Mouse (Mus musculus): ENCODE measurements around the gene Sprr4. TPM values are rescaled to one million over a fixed set of nuclear protein-coding genes. Genes with fewer than 3 reads are reported as not detected.

Sprr4 gene
- polyA plus RNA-seq, 2 experiments = not detected

DNA sequence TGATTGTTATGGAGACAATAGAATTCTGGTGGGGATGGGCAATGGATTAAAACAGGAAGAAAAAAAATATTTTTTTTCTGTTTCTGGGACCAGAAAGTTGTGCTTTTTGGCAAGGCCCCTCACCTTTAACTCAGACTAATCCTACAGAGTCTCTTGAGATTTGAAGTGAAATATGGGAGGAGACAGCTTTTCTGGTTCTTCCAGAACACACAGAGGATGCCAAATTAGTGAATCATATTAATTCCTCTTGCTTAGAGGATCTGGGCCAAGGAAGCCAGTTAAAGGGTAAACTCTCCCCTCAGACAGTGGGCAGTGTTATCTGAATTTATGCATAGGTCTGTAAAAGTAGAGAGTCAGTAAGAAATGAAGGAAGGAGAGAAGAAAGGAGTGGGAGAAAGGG, 32.9 kb downstream of the Sprr4 start:
- no peaks in the 10 kb centered on the region for H3K36me3 ChIP-seq (replicated peaks; ENCODE audit: control insufficient read depth, insufficient read depth, low read depth)
- H3K27ac ChIP-seq = no peak overlapping the region
- H3K4me3 ChIP-seq (ENCODE audit: insufficient read depth in 1 of 2, low read depth in 2 of 2, low read length in 2 of 2) = no peak overlapping the region
- ATAC-seq (ENCODE audit: insufficient read depth) (no peak), DNase-seq (ENCODE audit: low read depth in 3 of 3, low spot score in 3 of 3) (no peak)
- H3K9me3 ChIP-seq (ENCODE audit: control insufficient read depth, low read length) = no peaks in the 10 kb centered on the region
- H3K4me2 ChIP-seq (ENCODE audit: low read depth) = no peak overlapping the region
- no peaks in the 10 kb centered on the region for H3K4me1 ChIP-seq (replicated peaks; ENCODE audit: control insufficient read depth in 2 of 2, insufficient read depth in 2 of 2, low read length in 1 of 2)
- H3K9ac ChIP-seq (replicated peaks) = no peak overlapping the region
- no peak for TF ChIP-seq CTCF (IDR thresholded peaks at IDR 0.05; ENCODE audit: low read depth)
- TF ChIP-seq EP300 (IDR thresholded peaks at IDR 0.05; ENCODE audit: low read depth) = no peak
- H3K27me3 ChIP-seq (ENCODE audit: control insufficient read depth, insufficient read depth, low read length) = no peaks in the 10 kb centered on the region

DNA sequence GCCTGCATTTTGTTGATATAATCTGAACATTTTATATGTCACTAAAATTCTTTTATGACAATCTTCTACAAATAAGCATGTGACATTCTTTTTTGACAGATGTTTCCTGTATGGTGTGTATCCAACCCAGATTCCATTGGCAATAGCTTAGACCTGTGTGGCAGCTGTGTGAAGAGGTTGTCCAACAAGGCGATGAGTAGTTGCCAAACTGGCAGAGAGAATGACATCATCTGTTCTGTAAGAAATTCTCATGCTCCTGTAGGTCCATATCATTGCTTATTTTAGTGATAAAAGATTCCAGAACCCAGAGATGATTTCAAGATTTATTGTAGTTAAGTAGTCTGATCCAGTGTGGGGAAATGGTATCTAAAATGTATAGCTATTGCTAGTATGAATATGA, 33.7 kb downstream of the Sprr4 start:
- no peak for ATAC-seq (ENCODE audit: insufficient read depth)
- Histone ChIP-seq H3K27me3 (ENCODE audit: control insufficient read depth, insufficient read depth, low read length) (no peaks in the 10 kb centered on the region), H3K27ac (no peak overlapping the region), H3K4me3 (ENCODE audit: insufficient read depth in 1 of 2, low read depth in 2 of 2, low read length in 2 of 2) (no peak overlapping the region), H3K9ac (replicated peaks) (no peak overlapping the region), H3K4me1 (replicated peaks; ENCODE audit: control insufficient read depth in 2 of 2, insufficient read depth in 2 of 2, low read length in 1 of 2) (no peaks in the 10 kb centered on the region), H3K9me3 (ENCODE audit: control insufficient read depth, low read length) (no peaks in the 10 kb centered on the region), H3K4me2 (ENCODE audit: low read depth) (no peak overlapping the region), H3K36me3 (replicated peaks; ENCODE audit: control insufficient read depth, insufficient read depth, low read depth) (no peaks in the 10 kb centered on the region)
- WGBS (ENCODE audit: insufficient replicate concordance) = 54% methylated on average over 1 of the region's 1 CpGs
- TF ChIP-seq CTCF (IDR thresholded peaks at IDR 0.05; ENCODE audit: low read depth) (no peak), EP300 (IDR thresholded peaks at IDR 0.05; ENCODE audit: low read depth) (no peak)
- no peak for DNase-seq (ENCODE audit: low read depth in 3 of 3, low spot score in 3 of 3)

DNA sequence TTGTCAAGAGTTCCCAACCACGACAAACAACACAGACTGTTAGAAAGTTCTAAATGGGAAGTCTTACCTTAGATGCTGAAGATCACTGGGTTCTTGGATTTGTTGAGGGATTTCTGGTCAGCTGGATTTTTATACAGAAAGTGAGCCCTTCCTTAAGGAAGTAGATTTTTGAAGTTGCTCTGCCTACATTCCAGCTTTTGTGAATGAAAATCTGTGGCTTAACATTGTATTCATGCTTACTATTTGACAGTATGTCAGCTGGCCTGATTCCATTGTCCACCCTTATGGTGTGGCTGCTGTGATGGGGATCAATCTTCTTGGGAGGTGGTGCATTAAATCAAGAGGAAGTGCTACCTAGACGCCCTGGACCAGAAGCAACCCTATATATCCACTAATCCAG, 41.7 kb downstream of the Sprr4 start, which contains the start of gene Sprr3:
Sprr3 (minus strand) TSS at position 101 of the 400 bp plus-strand sequence.
- Histone ChIP-seq H3K36me3 (replicated peaks; ENCODE audit: control insufficient read depth, insufficient read depth, low read depth) (no peaks in the 10 kb centered on the region), H3K9me3 (ENCODE audit: control insufficient read depth, low read length) (no peaks in the 10 kb centered on the region), H3K9ac (replicated peaks) (no peak within 1 kb of the TSS), H3K27ac (no peak within 1 kb of the TSS), H3K27me3 (ENCODE audit: control insufficient read depth, insufficient read depth, low read length) (no peaks in the 10 kb centered on the region), H3K4me1 (replicated peaks; ENCODE audit: control insufficient read depth in 2 of 2, insufficient read depth in 2 of 2, low read length in 1 of 2) (no peaks in the 10 kb centered on the region), H3K4me3 (ENCODE audit: insufficient read depth in 1 of 2, low read depth in 2 of 2, low read length in 2 of 2) (no peak within 1 kb of the TSS), H3K4me2 (ENCODE audit: low read depth) (no peak within 1 kb of the TSS)
- no peak for DNase-seq (ENCODE audit: low read depth in 3 of 3, low spot score in 3 of 3)
- no peak for ATAC-seq (ENCODE audit: insufficient read depth)
- TF ChIP-seq EP300 (IDR thresholded peaks at IDR 0.05; ENCODE audit: low read depth) (no peak), CTCF (IDR thresholded peaks at IDR 0.05; ENCODE audit: low read depth) (no peak)
- 35% methylated on average over 2 of the region's 2 CpGs for WGBS (ENCODE audit: insufficient replicate concordance)

DNA sequence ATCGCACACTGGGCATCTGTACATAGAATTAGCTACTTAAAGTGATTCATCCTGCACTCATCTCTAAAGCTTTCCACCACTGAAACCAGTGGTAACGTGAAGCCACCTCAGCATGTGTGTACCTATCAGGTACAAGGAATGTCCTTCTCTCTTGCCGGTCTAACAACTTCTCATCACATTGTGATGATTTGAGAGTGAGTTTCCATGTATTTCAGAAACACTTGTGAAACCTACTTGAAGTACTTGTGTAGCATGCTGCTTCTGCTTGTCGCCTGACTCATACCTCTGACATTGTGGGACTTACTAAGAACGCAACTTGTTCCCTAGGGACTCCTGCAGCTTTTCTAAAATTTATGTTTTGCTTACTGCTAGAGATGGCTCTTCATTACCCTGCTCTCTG, 45.1 kb downstream of the Sprr4 start:
- TF ChIP-seq EP300 (IDR thresholded peaks at IDR 0.05; ENCODE audit: low read depth) = no peak
- TF ChIP-seq CTCF (IDR thresholded peaks at IDR 0.05; ENCODE audit: low read depth) = no peak
- Histone ChIP-seq H3K4me2 (ENCODE audit: low read depth) (no peak overlapping the region), H3K36me3 (replicated peaks; ENCODE audit: control insufficient read depth, insufficient read depth, low read depth) (no peaks in the 10 kb centered on the region), H3K9me3 (ENCODE audit: control insufficient read depth, low read length) (no peaks in the 10 kb centered on the region), H3K27ac (no peak overlapping the region), H3K4me3 (ENCODE audit: insufficient read depth in 1 of 2, low read depth in 2 of 2, low read length in 2 of 2) (no peak overlapping the region), H3K4me1 (replicated peaks; ENCODE audit: control insufficient read depth in 2 of 2, insufficient read depth in 2 of 2, low read length in 1 of 2) (no peaks in the 10 kb centered on the region), H3K27me3 (ENCODE audit: control insufficient read depth, insufficient read depth, low read length) (no peaks in the 10 kb centered on the region), H3K9ac (replicated peaks) (no peak overlapping the region)
- 59% methylated on average over 5 of the region's 5 CpGs for WGBS (ENCODE audit: insufficient replicate concordance)
- no peak for ATAC-seq (ENCODE audit: insufficient read depth)
- DNase-seq (ENCODE audit: low read depth in 3 of 3, low spot score in 3 of 3) = no peak

Other genes with a start within 250 kb of the Sprr4 start
- not detected in 2 replicates for gene Sprr2a3, start 215.1 kb downstream of the Sprr4 start, polyA plus RNA-seq (2012; rRNA removed)
- gene Sprr2a3, start 215.1 kb downstream of the Sprr4 start, polyA plus RNA-seq (2014; fragmentation: Nextera tagmentation; extraction: Ambion mirVana) = not detected in 2 replicates
- not detected in 2 replicates for gene Sprr2b, start 183.9 kb downstream of the Sprr4 start, polyA plus RNA-seq (2012; rRNA removed)
- not detected in 2 replicates for gene Sprr2b, start 183.9 kb downstream of the Sprr4 start, polyA plus RNA-seq (2014; fragmentation: Nextera tagmentation; extraction: Ambion mirVana)
- not detected in 2 replicates for gene Sprr2d, start 161.4 kb downstream of the Sprr4 start, polyA plus RNA-seq (2012; rRNA removed)
- not detected in 2 replicates for gene Sprr2d, start 161.4 kb downstream of the Sprr4 start, polyA plus RNA-seq (2014; fragmentation: Nextera tagmentation; extraction: Ambion mirVana)
- not detected in 2 replicates for gene Sprr2e, start 148.3 kb downstream of the Sprr4 start, polyA plus RNA-seq (2012; rRNA removed)
- not detected in 2 replicates for gene Sprr2e, start 148.3 kb downstream of the Sprr4 start, polyA plus RNA-seq (2014; fragmentation: Nextera tagmentation; extraction: Ambion mirVana)
- gene Sprr2f, start 135.3 kb downstream of the Sprr4 start, polyA plus RNA-seq (2012; rRNA removed) = not detected in 2 replicates
- not detected in 2 replicates for gene Sprr2f, start 135.3 kb downstream of the Sprr4 start, polyA plus RNA-seq (2014; fragmentation: Nextera tagmentation; extraction: Ambion mirVana)
- gene Sprr2h, start 114.8 kb downstream of the Sprr4 start, polyA plus RNA-seq (2012; rRNA removed) = not detected in 2 replicates
- gene Sprr2h, start 114.8 kb downstream of the Sprr4 start, polyA plus RNA-seq (2014; fragmentation: Nextera tagmentation; extraction: Ambion mirVana) = not detected in 2 replicates
- not detected in 2 replicates for gene Sprr2i, start 92.5 kb downstream of the Sprr4 start, polyA plus RNA-seq (2012; rRNA removed)
- not detected in 2 replicates for gene Sprr2i, start 92.5 kb downstream of the Sprr4 start, polyA plus RNA-seq (2014; fragmentation: Nextera tagmentation; extraction: Ambion mirVana)
- gene Sprr2j-ps, start 82.4 kb downstream of the Sprr4 start, polyA plus RNA-seq (2012; rRNA removed) = not detected in 2 replicates
- not detected in 2 replicates for gene Sprr2j-ps, start 82.4 kb downstream of the Sprr4 start, polyA plus RNA-seq (2014; fragmentation: Nextera tagmentation; extraction: Ambion mirVana)
- 2.7 and 3.8 TPM in 2 replicates for gene Gm9774, start 71.1 kb downstream of the Sprr4 start, polyA plus RNA-seq (2012; rRNA removed)
- gene Gm9774, start 71.1 kb downstream of the Sprr4 start, polyA plus RNA-seq (2014; fragmentation: Nextera tagmentation; extraction: Ambion mirVana) = 5.1 and 5.6 TPM in 2 replicates
- gene Sprr2k, start 67.9 kb downstream of the Sprr4 start, polyA plus RNA-seq (2012; rRNA removed) = not detected in 2 replicates
- not detected in 2 replicates for gene Sprr2k, start 67.9 kb downstream of the Sprr4 start, polyA plus RNA-seq (2014; fragmentation: Nextera tagmentation; extraction: Ambion mirVana)
- gene Sprr1b, start 61.7 kb downstream of the Sprr4 start, polyA plus RNA-seq (2012; rRNA removed) = not detected in 2 replicates
- not detected in 2 replicates for gene Sprr1b, start 61.7 kb downstream of the Sprr4 start, polyA plus RNA-seq (2014; fragmentation: Nextera tagmentation; extraction: Ambion mirVana)
- not detected in 2 replicates for gene Sprr3, start 41.8 kb downstream of the Sprr4 start, polyA plus RNA-seq (2012; rRNA removed)
- gene Sprr3, start 41.8 kb downstream of the Sprr4 start, polyA plus RNA-seq (2014; fragmentation: Nextera tagmentation; extraction: Ambion mirVana) = not detected in 2 replicates
- not detected in 2 replicates for gene Sprr1a, start 14.6 kb downstream of the Sprr4 start, polyA plus RNA-seq (2012; rRNA removed)
- gene Sprr1a, start 14.6 kb downstream of the Sprr4 start, polyA plus RNA-seq (2014; fragmentation: Nextera tagmentation; extraction: Ambion mirVana) = not detected in 2 replicates
- not detected in 2 replicates for gene 2310046K23Rik, start 34.0 kb upstream of the Sprr4 start, polyA plus RNA-seq (2012; rRNA removed)
- gene 2310046K23Rik, start 34.0 kb upstream of the Sprr4 start, polyA plus RNA-seq (2014; fragmentation: Nextera tagmentation; extraction: Ambion mirVana) = not detected in 2 replicates
- 0.02 and 0.03 TPM in 2 replicates for gene Ivl, start 73.2 kb upstream of the Sprr4 start, polyA plus RNA-seq (2012; rRNA removed)
- not detected in 2 replicates for gene Ivl, start 73.2 kb upstream of the Sprr4 start, polyA plus RNA-seq (2014; fragmentation: Nextera tagmentation; extraction: Ambion mirVana)
- gene Smcp, start 88.5 kb upstream of the Sprr4 start, polyA plus RNA-seq (2012; rRNA removed) = 0.22 TPM in 1 of 2 replicates, not detected in the other
- gene Smcp, start 88.5 kb upstream of the Sprr4 start, polyA plus RNA-seq (2014; fragmentation: Nextera tagmentation; extraction: Ambion mirVana) = not detected in 2 replicates
- not detected in 2 replicates for gene 2210017I01Rik, start 107.0 kb upstream of the Sprr4 start, polyA plus RNA-seq (2012; rRNA removed)
- gene 2210017I01Rik, start 107.0 kb upstream of the Sprr4 start, polyA plus RNA-seq (2014; fragmentation: Nextera tagmentation; extraction: Ambion mirVana) = not detected in 2 replicates
- not detected in 2 replicates for gene Lce6a, start 121.2 kb upstream of the Sprr4 start, polyA plus RNA-seq (2012; rRNA removed)
- not detected in 2 replicates for gene Lce6a, start 121.2 kb upstream of the Sprr4 start, polyA plus RNA-seq (2014; fragmentation: Nextera tagmentation; extraction: Ambion mirVana)
- gene Lce1a1, start 147.8 kb upstream of the Sprr4 start, polyA plus RNA-seq (2012; rRNA removed) = not detected in 2 replicates
- not detected in 2 replicates for gene Lce1a1, start 147.8 kb upstream of the Sprr4 start, polyA plus RNA-seq (2014; fragmentation: Nextera tagmentation; extraction: Ambion mirVana)
- gene Lce1b, start 156.4 kb upstream of the Sprr4 start, polyA plus RNA-seq (2012; rRNA removed) = not detected in 2 replicates
- not detected in 2 replicates for gene Lce1b, start 156.4 kb upstream of the Sprr4 start, polyA plus RNA-seq (2014; fragmentation: Nextera tagmentation; extraction: Ambion mirVana)
- not detected in 2 replicates for gene Lce1a2, start 169.8 kb upstream of the Sprr4 start, polyA plus RNA-seq (2012; rRNA removed)
- gene Lce1a2, start 169.8 kb upstream of the Sprr4 start, polyA plus RNA-seq (2014; fragmentation: Nextera tagmentation; extraction: Ambion mirVana) = not detected in 2 replicates
- gene Lce1c, start 178.8 kb upstream of the Sprr4 start, polyA plus RNA-seq (2012; rRNA removed) = not detected in 2 replicates
- gene Lce1c, start 178.8 kb upstream of the Sprr4 start, polyA plus RNA-seq (2014; fragmentation: Nextera tagmentation; extraction: Ambion mirVana) = not detected in 2 replicates
- not detected in 2 replicates for gene Lce1d, start 186.7 kb upstream of the Sprr4 start, polyA plus RNA-seq (2012; rRNA removed)
- gene Lce1d, start 186.7 kb upstream of the Sprr4 start, polyA plus RNA-seq (2014; fragmentation: Nextera tagmentation; extraction: Ambion mirVana) = not detected in 2 replicates
- not detected in 2 replicates for gene Lce1e, start 208.6 kb upstream of the Sprr4 start, polyA plus RNA-seq (2012; rRNA removed)
- gene Lce1e, start 208.6 kb upstream of the Sprr4 start, polyA plus RNA-seq (2014; fragmentation: Nextera tagmentation; extraction: Ambion mirVana) = not detected in 2 replicates
- not detected in 2 replicates for gene Lce1f, start 219.9 kb upstream of the Sprr4 start, polyA plus RNA-seq (2012; rRNA removed)
- not detected in 2 replicates for gene Lce1f, start 219.9 kb upstream of the Sprr4 start, polyA plus RNA-seq (2014; fragmentation: Nextera tagmentation; extraction: Ambion mirVana)
- gene Gm38119, start 238.6 kb upstream of the Sprr4 start, polyA plus RNA-seq (2012; rRNA removed) = not detected in 2 replicates
- gene Gm38119, start 238.6 kb upstream of the Sprr4 start, polyA plus RNA-seq (2014; fragmentation: Nextera tagmentation; extraction: Ambion mirVana) = not detected in 2 replicates